Mouse (Mus musculus) cerebellum, postnatal 25 days (tissue): ENCODE measurements around the gene Cdhr5.
A peak's percentile ranks its signal among the peaks of the same experiment; 100 is the strongest.

Experiments
- DNase-seq, 2 experiments: peaks; one replicate each; pipeline ENCODE4 v3.0.0; 2021; ENCODE audit warnings: mixed read lengths in 2 of 2

The Cdhr5 gene

GRCm38 (mm10) chr7:141276546-141276945 is at the start of gene Cdhr5:
TSS of gene Cdhr5 (minus strand) at chr7:141276786.
- no peak for DNase-seq

DNA sequence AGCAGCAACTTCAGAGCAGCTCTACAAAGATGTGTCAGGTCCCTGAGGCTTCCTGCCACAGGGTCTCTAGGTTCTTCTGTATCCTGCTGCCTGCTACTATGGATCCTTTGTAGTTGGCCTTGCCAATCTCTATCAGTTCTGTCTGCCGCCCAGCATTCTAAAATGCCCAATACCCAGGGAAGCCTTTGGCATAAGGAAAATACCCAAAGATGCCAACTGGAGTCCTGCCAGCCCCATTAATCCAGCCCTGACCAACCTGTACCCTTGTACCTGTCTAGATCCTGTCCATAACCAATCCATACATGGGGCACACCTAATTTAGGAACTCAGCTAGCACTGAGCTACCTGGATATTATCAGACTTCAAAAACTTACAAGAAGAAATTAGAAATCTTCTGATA is 48.1 kb upstream of the Cdhr5 start:
- peak; percentile 38 to 58 for DNase-seq

DNA sequence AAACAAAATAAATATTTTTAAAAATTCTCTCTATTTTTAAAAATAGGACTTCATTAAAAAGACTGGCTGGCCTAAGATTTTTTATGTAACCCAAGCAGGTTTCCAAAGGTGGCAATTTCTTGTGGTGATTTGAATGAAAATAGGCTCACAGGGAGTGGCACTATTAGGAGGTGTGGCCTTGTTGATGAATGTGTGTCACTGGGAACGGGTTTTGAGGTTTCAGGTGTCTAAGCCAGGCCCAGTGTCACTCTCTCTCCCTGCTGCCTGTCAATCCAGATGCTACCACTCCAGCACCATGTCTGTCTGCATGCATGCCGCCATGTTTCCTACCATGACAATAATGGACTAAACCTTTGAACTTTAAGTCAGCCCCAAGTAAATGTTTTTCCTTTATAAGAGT is 42.9 kb upstream of the Cdhr5 start:
- DNase-seq, result no peak

GRCm38 (mm10) chr7:141317619-141318132 is 41.1 kb upstream of the Cdhr5 start:
- no peak for DNase-seq

- peak; percentile 55 to 72 for DNase-seq
These were observed 39.4 kb upstream of the Cdhr5 start for GRCm38 (mm10) chr7:141315974-141316373.

DNA sequence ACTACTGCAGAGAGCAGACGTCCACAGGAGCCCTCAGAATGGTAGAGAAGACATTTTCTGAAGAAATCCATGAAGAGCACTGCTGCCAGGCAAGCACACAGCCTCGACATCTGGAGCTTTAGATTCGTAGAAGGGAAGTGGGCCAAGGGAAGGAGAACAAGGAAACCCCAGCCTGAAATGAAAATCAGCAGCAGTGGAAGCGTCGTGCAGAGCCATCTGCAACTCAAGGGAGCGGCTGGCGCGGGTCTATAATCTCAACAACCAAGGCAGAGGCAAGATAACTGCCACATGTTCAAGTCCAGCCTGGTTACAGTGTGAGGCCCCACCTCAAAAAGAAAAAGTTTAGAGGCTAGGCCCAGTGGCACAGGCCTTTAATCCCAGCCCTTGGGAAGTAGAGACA is 38.5 kb upstream of the Cdhr5 start:
- no peak for DNase-seq

GRCm38 (mm10) chr7:141314416-141314815 is 37.8 kb upstream of the Cdhr5 start:
- DNase-seq, result no peak

DNA sequence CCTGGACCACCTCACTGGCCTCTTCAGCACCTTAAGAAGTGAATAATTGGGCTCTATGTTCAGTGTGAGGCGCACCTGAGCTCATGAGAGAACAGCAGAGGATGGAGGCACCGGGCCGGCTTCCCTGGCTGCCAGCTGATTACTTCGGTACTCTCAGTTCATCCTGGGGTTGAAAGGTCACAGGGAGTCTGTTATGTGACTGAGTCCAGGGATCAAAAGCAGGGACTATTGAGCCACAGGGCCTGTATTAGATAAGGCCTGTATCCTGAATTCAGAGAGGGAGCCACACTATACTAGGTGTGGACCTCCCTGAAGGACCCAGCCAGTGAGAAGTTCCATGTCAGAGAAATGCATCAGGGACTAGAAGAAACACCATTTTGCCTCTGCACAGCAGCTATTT is 28.0 kb upstream of the Cdhr5 start:
- no peak for DNase-seq

DNA sequence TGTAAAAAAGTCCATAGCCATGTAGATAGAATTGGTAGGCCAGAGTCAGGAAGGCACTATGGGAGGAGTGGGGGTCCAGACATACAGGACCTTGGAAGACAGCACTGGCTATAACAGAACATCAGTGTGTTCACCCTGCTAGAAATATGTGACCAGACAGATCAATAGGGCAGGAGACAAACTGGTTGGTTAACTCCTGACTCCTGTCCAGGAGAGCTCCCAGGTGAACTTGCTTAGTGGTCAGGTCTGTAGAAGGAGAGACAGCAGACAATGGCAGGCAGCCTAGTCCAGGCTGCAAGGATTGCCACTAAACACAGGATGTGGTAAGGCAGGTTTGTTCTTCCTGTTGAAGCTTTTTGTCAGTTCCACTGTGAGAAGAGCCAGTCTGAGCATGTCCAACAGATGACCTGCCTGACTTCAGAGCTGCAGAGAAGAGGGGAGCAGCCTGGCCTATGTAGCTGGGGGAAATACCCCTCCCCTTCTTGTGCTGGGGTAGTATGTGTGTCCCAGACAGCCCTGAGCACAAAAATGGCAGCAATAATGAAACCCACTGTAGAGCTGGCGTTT is 26.2 kb upstream of the Cdhr5 start:
- no peak for DNase-seq

GRCm38 (mm10) chr7:141301386-141301785 is 24.8 kb upstream of the Cdhr5 start:
- peak; percentile 87 to 88 for DNase-seq

DNA sequence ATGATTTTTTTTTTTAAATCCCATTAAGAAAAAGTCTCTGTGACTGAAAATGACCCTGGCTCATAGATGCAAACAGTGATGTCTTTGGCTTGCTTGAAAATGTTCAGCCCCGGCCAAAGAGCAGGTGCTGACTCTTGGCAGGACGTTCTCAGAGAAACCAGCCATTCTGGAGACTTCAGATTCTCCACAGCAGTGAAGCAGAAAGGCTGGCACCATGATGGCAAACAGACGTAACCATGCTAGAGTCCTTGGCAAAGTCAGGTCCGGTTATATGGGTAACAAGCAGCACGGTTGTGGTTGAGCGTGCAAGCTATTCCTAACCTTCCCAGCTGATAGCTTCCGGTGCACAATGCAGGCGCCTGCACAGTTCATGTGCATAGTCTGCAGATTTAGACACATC is 22.6 kb upstream of the Cdhr5 start:
- peak; percentile 75 to 80 for DNase-seq

DNA sequence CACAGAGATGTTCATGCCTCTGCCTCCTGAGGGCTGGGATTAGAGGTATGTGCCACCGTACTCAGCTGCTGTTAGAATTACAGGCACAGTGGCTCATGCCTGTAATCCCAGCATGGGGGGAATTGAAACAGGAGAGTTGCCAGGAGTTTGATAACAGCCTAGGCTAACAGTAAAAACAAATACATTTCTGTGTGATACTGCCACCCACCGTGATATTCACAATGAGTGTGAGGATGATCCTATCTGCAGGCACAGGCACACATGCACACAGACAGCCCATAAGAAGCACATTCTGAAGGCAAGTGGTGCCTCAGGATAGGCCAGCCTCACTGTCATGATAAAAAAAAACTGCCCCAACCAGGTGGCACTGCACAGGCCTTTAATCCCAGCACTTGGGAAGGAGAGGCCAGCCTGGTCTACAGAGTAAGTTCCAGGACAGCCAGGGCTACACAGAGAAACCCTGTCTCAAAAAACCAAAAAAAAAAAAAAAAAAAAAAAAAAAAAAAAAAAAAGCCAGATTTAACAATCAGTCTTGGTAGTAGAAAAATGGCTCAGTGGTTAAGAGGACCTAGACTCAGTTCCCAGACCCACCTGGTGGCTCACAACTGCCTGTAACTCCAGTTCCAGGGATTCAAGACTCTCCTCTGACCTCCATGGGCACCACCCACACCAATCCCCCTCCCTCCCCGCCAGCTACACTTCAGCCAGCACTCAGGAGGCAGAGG is 21.5 kb upstream of the Cdhr5 start:
- DNase-seq, result no peak

DNA sequence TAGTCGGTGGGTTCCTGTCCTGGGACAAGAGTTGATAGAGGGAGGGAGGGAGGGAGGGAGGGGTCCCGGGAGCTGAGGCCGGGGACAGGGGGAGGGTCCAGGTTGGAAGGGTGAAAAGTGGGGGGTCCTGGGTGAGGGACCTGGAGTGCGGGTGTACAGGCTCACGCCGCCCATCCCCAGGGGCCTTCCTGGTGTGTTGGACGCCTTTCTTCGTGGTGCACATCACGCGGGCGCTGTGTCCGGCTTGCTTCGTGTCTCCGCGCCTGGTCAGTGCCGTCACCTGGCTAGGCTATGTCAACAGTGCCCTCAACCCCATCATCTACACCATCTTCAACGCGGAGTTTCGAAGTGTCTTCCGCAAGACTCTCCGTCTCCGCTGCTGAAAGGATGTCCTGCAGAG is 17.9 kb upstream of the Cdhr5 start:
- no peak for DNase-seq

GRCm38 (mm10) chr7:141293852-141294471 is 17.4 kb upstream of the Cdhr5 start:
- peak; percentile 44 to 48 for DNase-seq

- no peak for DNase-seq
These were observed 16.2 kb upstream of the Cdhr5 start for GRCm38 (mm10) chr7:141292583-141293388.

DNA sequence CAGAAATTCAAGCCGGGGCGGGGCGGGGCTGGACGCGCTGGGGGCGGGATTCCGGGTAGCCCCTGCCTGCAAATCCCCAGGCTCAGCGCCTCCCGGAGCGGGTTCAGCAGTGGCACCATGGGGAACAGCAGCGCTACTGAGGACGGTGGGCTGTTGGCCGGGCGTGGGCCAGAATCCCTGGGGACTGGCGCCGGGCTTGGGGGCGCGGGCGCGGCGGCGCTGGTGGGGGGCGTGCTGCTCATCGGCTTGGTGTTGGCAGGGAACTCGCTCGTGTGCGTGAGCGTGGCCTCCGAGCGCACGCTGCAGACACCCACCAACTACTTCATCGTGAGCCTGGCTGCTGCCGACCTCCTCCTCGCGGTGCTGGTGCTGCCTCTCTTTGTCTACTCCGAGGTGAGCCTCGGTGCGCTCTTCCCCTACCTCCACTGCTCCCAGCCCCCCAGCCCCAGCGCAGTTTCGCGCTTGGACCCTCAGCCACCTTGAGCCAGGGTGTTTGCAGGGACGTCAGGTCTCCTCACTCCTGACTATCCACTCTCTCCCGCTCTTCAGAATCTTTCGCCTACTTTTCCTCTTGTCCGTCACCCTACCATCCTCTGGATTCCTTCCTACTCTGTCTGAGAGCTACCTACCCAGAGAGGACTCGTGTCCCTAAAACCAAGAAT is 15.5 kb upstream of the Cdhr5 start, which contains the start of gene Drd4:
Gene Drd4, plus strand, starts transcription at position 86 of the 662 bp plus-strand sequence.
- DNase-seq, result no peak

DNA sequence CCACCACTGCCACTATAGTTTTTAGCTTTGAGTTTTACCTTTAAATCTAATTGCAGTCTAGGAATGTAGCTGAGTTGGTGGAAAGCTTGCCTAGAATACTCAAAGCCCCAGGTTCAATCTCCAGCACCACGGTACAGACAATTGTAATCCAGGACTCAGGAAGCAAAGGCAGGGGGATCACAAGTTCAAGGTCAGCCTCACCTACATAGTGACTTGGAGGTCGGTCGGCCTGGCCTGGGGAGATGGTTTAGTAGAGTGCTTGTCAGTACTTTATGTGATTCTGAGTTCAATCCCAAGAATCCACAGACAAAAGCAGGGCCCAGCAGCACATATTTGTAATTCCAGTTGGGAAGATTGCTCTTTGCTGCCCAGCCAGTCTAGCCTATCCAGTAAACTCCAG is 11.5 kb upstream of the Cdhr5 start:
- no peak for DNase-seq

GRCm38 (mm10) chr7:141282756-141283155 is 6.2 kb upstream of the Cdhr5 start:
- DNase-seq, result no peak

DNA sequence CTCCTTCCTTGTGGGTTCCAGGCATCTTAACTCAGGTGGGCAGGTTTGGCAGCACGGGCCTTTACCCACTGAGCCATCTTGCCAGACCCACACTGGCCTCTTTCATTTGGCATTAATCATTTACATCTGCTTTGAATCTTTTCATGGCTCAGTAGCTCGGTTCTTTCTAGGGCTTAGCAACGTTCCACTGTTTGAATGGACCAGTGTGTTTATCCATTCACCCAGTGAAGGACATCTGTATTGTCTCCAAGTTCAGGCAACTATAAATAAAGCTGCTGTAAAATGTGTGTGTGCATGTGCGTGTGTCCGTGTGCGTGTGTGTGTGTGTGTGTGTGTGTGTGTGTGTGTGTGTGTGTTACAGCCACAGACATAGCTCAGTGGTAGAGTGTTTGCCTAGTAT is 4.9 kb upstream of the Cdhr5 start:
- no peak for DNase-seq

- DNase-seq, result peak; percentile 74 to 80
These were observed 2.4 kb upstream of the Cdhr5 start, which contains the start of gene Sct for GRCm38 (mm10) chr7:141278766-141279590. TSS of gene Sct (minus strand) at chr7:141279133.
